Mouse (Mus musculus) cerebellum, adult 2 months (tissue): ENCODE measurements around the gene Creb3. TPM values are rescaled to one million over a fixed set of nuclear protein-coding genes. Genes with fewer than 3 reads are reported as not detected.
"Not testable (repeated sequence)": the region's sequence is repeated elsewhere in the genome, so short reads cannot be mapped to it uniquely, and the experiment has no call there.

Experiments used
- DNase-seq, 2 experiments: peaks; one replicate each; pipeline ENCODE4 v3.0.0; 2021
- H3K27ac ChIP-seq: fragments of 200-500 bp; 2 replicates; pipeline ENCODE4 v1.5.1; 2012; ENCODE audit warnings: low read length, control low read depth, inconsistent platforms; ENCODE audit not compliant: insufficient read depth
- H3K27me3 ChIP-seq: fragments of 200-500 bp; 2 replicates; pipeline ENCODE4 v1.6.1; 2012; ENCODE audit warnings: inconsistent platforms, mild to moderate bottlenecking, low read length, moderate library complexity; ENCODE audit not compliant: control insufficient read depth, insufficient read depth
- H3K4me1 ChIP-seq: fragments of 200-500 bp; 2 replicates; pipeline ENCODE4 v1.6.1; 2011; ENCODE audit warnings: low read length; ENCODE audit not compliant: control insufficient read depth, insufficient read depth
- H3K4me3 ChIP-seq: fragments of 200-500 bp; replicated peaks from 2 replicates; pipeline ENCODE3; 2011; ENCODE audit warnings: mild to moderate bottlenecking, low read depth, low read length, control low read depth; ENCODE audit not compliant: insufficient read depth
- CTCF ChIP-seq: fragments of 200-500 bp; IDR thresholded peaks from 2 replicates; pipeline ENCODE4 v1.5.1; 2011; ENCODE audit warnings: low read depth, mild to moderate bottlenecking, control low read depth, low read length, moderate library complexity, borderline replicate concordance; ENCODE audit not compliant: insufficient read depth
- POLR2A ChIP-seq: fragments of 200-500 bp; IDR thresholded peaks from 2 replicates; pipeline ENCODE4 v1.6.1; 2011; ENCODE audit warnings: low read length, control low read depth, borderline replicate concordance; ENCODE audit not compliant: insufficient read depth
- WGBS: fragments of 180-500 bp; shearing (Covaris S2); methylation state at CpG from one replicate; pipeline ENCODE4 v1.1.7; 2018; 5-methylcytosine and 5-hydroxymethylcytosine counted together
- polyA plus RNA-seq: library from polyadenylated mRNA; depleted of rRNA; stranded (reverse); fragments of >200 nt; gene quantifications from 2 replicates; pipeline ENCODE4 v1.2.3, GENCODE M21; 2012

Gene Creb3
- polyA plus RNA-seq, 1 experiment = 71.2 TPM

- 94% methylated on average over 8 of the region's 8 CpGs for WGBS
- DNase-seq = no peak
- no peaks in the 10 kb centered on the region for H3K27me3 ChIP-seq
- TF ChIP-seq POLR2A = no peak
- H3K27ac ChIP-seq = no peak overlapping the region
- no peaks in the 10 kb centered on the region for H3K4me1 ChIP-seq
- H3K4me3 ChIP-seq = no peak overlapping the region
Measured at GRCm38 (mm10) chr4:43547160-43547559, 15.0 kb upstream of the Creb3 start.

- DNase-seq = no peak
- WGBS = 92% methylated on average over 12 of the region's 12 CpGs
- Histone ChIP-seq H3K4me3 (no peak overlapping the region), H3K27ac (no peak overlapping the region), H3K27me3 (no peaks in the 10 kb centered on the region), H3K4me1 (no peaks in the 10 kb centered on the region)
- no peak for TF ChIP-seq POLR2A
- no peak for TF ChIP-seq CTCF
Measured at GRCm38 (mm10) chr4:43549055-43549454, 13.1 kb upstream of the Creb3 start.

DNA sequence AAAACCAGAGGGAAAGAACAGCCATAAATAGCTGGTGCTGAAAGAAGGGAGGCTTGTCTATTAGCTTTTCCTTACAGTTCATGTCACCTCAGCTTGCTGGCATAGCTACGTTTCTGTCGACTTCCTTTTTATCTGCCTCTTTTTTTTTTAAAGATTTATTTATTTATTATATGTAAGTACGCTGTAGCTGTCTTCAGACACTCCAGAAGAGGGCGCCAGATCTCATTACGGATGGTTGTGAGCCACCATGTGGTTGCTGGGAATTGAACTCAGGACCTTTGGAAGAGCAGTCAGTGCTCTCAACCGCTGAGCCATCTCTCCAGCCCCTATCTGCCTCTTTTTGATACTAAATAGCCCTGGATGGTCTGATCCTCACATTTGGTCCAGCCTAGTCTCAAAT lies 10.3 kb upstream of the Creb3 start:
- WGBS = 87% methylated on average over 6 of the region's 6 CpGs
- not testable (repeated sequence) for H3K27me3 ChIP-seq, H3K27ac ChIP-seq, H3K4me1 ChIP-seq, H3K4me3 ChIP-seq, DNase-seq

- DNase-seq = no peak
- Histone ChIP-seq H3K27ac (no peak overlapping the region), H3K27me3 (no peaks in the 10 kb centered on the region), H3K4me1 (no peaks in the 10 kb centered on the region), H3K4me3 (no peak overlapping the region)
- no peak for TF ChIP-seq POLR2A
- TF ChIP-seq CTCF = no peak
- WGBS = 97% methylated on average over 5 of the region's 5 CpGs
Measured at GRCm38 (mm10) chr4:43552437-43552836, 9.7 kb upstream of the Creb3 start.

DNA sequence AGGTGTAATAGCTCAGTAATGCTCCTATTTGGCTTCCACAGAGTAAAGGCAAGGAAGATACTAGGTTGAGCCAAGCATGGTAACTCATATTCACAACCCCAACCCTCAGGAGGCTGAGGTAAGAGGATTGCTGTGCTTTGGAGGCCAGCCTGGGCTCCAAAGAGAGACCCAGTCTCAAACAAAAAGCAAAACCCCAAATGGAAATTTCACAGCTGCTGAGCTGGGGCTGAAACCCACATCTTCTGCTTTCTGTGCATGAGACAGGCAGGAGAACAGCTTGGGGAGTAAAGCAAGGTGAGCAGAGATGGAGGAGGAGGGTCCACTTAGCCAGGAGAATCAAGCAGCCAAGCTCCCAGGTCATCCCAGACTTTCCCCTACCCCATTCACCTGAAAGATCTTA lies 8.2 kb upstream of the Creb3 start:
- TF ChIP-seq POLR2A (no peak), CTCF (no peak)
- H3K4me1 ChIP-seq = no peaks in the 10 kb centered on the region
- H3K27me3 ChIP-seq = no peaks in the 10 kb centered on the region
- no peak for DNase-seq
- no peak overlapping the region for H3K27ac ChIP-seq
- H3K4me3 ChIP-seq = no peak overlapping the region

GRCm38 (mm10) chr4:43555926-43556325 lies 6.2 kb upstream of the Creb3 start:
- Histone ChIP-seq H3K27ac (no peak overlapping the region), H3K4me1 (peaks cover 8% of the 10 kb centered on the region; the same call in 1 of the 2 replicates), H3K4me3 (no peak overlapping the region), H3K27me3 (no peaks in the 10 kb centered on the region)
- no peak for DNase-seq
- TF ChIP-seq POLR2A (no peak), CTCF (no peak)
- WGBS = 96% methylated on average over 7 of the region's 7 CpGs

DNA sequence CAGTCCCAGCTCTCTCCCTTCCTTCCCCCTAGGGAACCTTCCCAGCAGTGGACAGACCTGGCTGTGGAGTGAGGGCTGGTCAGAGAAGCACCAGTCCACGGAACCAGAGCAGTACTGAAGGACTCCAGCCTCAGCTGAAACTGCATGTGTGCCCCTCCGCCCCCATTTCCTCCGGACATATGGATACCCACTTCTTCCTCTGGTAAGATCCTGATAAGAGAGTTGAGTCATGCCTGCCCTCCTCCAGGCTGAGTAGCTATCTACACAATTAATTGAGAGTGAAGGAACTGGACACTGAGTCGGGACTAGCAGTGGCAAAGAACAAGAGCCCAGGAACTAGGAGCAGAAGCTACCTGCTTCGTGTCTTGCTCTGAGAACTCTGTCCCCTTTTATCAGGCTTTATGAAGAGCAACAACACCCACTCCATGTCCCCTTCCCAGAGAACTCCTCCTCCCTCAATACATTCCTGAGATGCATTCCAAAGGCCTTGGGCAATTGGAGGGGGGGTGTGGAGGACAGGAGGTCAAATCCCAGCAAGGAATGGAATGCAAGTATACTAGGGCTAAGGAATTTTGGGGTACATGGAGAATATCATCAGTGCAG lies 4.0 kb upstream of the Creb3 start:
- TF ChIP-seq CTCF (no peak), POLR2A (no peak)
- 58% methylated on average over 5 of the region's 5 CpGs for WGBS
- H3K27ac ChIP-seq = no peak overlapping the region
- H3K27me3 ChIP-seq = no peaks in the 10 kb centered on the region
- peaks cover 10% of the 10 kb centered on the region; the same call in 1 of the 2 replicates for H3K4me1 ChIP-seq
- no peak for DNase-seq
- H3K4me3 ChIP-seq = no peak overlapping the region

- TF ChIP-seq CTCF (no peak), POLR2A (no peak)
- no peaks in the 10 kb centered on the region for H3K27me3 ChIP-seq
- H3K27ac ChIP-seq = no peak overlapping the region
- WGBS = 33% methylated on average over 13 of the region's 13 CpGs
- H3K4me1 ChIP-seq = peaks cover 15% of the 10 kb centered on the region; the same call in 1 of the 2 replicates
- DNase-seq = no peak
- no peak overlapping the region for H3K4me3 ChIP-seq
Measured at GRCm38 (mm10) chr4:43558631-43559356, 3.3 kb upstream of the Creb3 start.
